13 mouse cellular contexts compared by ENCODE assay signal in genomic region chr7:78493591-78493990, GRCm38 (mm10).
"Had no signal": no experiment of that assay in that cellular context is flagged by ENCODE, and none has a peak within 500 bp of the region (broad histone marks: within the 10 kb centered on the region; RNA-seq: fewer than 3 reads in every experiment).

No protein-coding gene starts in this region.

- H3K27ac ChIP-seq: limb, embryonic 15.5 days; liver, embryonic 12.5 days had no signal

- ATAC-seq: intestine, postnatal 0 days; liver, embryonic 12.5 days had no signal

- H3K4me1 ChIP-seq: limb, embryonic 15.5 days; liver, embryonic 12.5 days; megakaryocyte, embryonic 14.5 days had no signal

- H3K36me3 ChIP-seq: limb, embryonic 15.5 days; liver, embryonic 12.5 days had no signal

- H3K4me3 ChIP-seq: limb, embryonic 15.5 days; liver, embryonic 12.5 days; megakaryocyte, embryonic 14.5 days had no signal

- H3K9ac ChIP-seq: limb, embryonic 15.5 days; liver, embryonic 12.5 days; lung, embryonic 14.5 days had no signal

- H3K4me2 ChIP-seq: limb, embryonic 15.5 days; liver, embryonic 12.5 days; lung, embryonic 14.5 days had no signal

- DNase-seq: kidney, adult 8-10 months; kidney, postnatal 25 days; lung, embryonic 14.5 days; lung, postnatal 10 days; lung, postnatal 4 days; midbrain, embryonic 14.5 days; right cerebral cortex, adult 18-20 months; right cerebral cortex, postnatal 25 days; thymus, postnatal 36 days had no signal

- H3K9me3 ChIP-seq: limb, embryonic 15.5 days; liver, embryonic 12.5 days had no signal

- H3K27me3 ChIP-seq: limb, embryonic 15.5 days; liver, embryonic 12.5 days; megakaryocyte, embryonic 14.5 days had no signal
